Mouse (Mus musculus) heart, postnatal 10 days (tissue): ENCODE measurements at regions not wholly inside any gene's neighbourhood (a gene's known extent, or its start where the extent isn't known, plus 50 kb on each side); places are given as distances from the start of the nearest gene placed in this dataset.
A peak's percentile ranks its signal among the peaks of the same experiment; 100 is the strongest.

Experiments used
- DNase-seq, 2 experiments: peaks; one replicate each; pipeline ENCODE4 v3.0.0; 2021
- intact Hi-C: fragments of 180-260 bp; cut with DNase I; formaldehyde crosslinking; loops from one replicate; pipeline ENCODE4 v1.15.1; 2025
- microRNA-seq, 2 experiments: library from miRNA; unstranded; fragments of <30 nt; microRNA quantifications; one replicate each; pipeline ENCODE4 v1.2.0; 2022

DNA sequence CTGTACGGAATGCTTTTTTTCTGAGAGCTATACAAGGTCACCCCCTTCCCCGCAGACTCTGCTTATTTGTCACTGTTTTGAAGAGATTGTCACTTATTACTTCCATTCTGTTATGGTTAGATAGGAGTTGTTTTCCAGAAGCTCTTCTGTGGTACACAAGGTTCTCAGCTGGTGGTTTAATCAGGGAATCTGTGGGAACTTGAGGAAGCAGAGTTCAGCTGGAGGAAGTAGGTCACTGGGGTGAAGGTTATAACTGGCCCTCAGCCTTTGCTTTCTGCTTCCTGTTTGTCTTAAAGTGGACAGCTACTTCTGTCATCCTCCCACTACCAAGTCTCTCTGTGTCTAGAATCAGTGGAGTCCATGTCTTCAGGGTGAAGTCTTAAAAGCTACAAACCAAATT, 143.4 kb upstream of the Gm10131 start:
- DNase-seq = peak; percentile 9 to 16
- intact Hi-C loops = no loop called here

DNA sequence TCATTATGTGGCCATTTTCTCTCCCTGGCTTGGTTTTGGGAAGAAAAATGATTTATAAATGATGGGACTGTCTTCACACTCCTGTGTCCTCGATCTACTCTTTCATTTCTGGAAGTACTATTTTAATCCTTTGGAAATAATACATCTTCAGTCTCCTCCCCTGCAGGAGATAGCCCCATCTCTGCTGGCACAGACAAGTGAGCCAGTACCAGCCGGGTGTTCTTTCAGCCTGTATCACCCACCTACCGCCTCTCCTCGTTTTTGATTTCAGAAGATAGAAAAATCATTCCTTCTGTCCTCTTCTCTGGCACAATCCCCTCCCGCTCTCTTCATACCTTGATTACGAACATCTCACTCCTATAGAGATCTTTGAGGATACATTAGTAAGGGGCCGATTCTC, 140.4 kb upstream of the Gm10131 start:
- intact Hi-C loops = no loop called here
- no peak for DNase-seq

DNA sequence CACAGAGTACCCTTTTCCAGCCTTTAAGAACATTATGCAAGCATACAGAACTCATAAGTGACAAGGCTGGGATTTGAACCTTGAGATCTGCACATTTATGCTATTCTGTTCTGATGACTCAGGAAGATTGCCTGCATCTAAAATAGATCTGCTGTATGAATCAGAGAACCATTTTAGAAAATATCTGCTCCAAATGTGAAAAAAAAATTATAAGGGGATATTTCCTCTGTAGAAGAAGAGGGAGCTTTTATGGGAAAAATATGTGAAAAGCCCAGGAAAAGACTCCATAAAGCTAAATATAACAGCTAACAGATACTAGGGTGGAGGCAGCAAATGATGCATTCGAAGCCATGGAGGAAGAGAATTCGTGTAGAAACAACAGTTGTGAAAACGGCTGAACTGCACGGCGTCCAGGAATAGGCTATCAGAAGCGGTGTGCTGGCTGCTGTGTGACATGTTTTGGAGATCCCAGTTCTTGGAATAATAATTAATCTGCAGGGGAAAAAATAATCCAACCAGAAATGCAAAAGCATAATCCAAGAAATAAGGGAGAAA, 127.9 kb upstream of the Gm10131 start:
- intact Hi-C loops = no loop called here
- DNase-seq = no peak

DNA sequence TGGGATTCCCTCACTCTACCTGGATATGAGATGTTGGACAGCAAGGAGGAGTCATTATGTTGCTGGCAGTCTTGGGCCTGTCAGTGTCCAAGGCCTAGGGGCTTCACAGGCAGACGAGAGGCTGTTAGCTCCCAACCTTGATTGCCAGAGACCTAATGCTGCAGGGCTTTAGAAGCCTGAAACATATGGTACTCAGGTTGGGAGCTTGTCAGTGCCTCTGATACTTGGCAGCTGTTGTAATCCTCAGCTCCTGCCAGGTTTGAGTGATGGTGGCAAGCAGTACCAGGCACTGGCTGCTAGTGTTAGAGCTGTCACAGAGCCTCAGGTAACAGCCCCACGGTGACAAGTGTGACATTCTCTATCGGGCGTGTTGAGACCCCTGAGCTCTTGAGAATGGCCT, 122.2 kb upstream of the Gm10131 start:
- intact Hi-C loops = no loop called here
- peak in 1 of 2 experiments; percentile 7 for DNase-seq

DNA sequence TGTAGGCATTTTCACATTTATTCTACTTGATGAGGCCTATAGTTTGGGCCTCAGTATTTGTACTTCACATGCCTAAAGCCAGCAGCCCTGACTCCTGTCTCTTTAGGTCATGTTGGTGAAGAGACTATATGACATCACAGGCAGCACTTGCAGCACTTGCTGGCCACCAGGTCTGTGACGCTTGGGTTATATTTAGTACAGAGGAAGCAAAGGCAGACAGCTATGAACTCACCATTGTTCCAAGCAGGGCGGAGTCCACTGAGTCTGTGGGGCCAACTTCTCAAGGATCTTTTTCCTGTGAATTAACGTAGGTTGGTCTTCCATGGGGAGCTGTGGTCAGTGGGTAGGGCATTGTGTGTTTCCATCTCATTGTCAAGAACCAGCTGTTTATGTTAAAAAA, 117.9 kb upstream of the Gm10131 start:
- DNase-seq = peak; percentile 27 to 47
- intact Hi-C loops = no loop called here

DNA sequence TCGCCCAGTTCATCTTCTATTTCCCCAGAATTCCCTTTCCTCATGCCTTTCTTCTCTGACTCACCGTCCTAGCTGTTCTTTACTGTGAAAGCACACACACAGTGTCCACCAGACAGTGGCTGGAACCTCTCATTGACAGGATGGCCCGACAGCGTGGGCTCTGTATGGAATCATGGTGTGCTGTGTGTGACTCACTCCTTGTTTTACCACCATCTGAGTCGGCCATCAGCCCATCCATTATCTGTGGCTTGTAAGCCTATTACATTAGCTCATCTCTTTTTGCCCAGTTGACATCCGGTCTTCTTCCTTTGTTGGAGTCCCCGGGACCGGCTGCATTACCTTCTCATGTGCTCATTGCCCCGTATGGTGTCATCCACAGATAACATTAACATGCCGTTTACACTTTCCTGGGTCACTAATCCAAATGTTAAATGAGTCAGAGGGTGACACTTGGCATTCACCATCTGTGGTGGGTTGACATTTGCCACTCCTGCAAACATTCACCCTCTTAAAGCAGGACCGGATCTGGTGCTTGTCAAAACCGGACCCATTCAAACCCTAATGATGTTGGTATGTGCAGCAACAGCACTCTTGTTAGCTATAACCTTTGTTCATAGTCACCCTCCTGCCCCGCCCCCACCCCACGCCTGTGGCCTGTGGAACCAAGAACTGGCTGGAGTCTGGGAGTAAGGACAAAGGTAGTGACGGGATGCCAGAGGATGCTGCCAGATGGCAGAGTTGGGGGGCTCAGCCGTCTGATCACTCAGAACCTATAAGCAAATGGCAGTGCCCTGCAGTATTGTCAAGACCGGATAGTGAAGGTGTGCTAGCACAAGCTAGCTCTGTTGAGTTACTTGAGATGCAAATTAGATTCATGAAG, 113.7 kb upstream of the Gm10131 start:
- no peak for DNase-seq
- intact Hi-C loops = no loop called here

DNA sequence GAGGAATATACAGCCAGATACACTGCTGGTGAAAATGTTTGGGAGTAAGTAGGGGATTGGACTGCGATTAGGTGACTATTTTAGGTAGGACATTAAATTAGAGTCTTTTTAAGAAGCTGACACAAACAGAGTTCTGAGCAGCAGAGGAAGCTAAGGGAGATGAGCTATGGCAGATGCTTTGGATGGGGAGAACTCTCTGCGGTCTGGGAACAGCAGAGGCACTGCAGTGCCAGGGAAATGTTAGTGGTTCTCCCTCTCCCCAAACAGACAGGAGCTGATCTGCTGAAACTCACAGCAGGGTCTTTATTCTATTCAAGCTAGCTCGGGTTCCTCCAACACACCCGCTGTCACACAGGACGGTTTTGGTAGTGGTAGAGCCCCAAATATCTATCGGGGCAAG, 110.7 kb upstream of the Gm10131 start:
- intact Hi-C loops = no loop called here

More for the DNA sequence above, 110.7 kb upstream of the Gm10131 start:
- DNase-seq = no peak

Small RNA genes in the stretch of these regions (microRNA-seq; reads per million reads assigned to microRNA genes)
- 0 reads per million in 2 experiments for gene Gm23177
